Mouse (Mus musculus) kidney, postnatal 10 days (tissue): ENCODE results near the gene 2410137M14Rik.
"Not testable (repeated sequence)": the region's sequence is repeated elsewhere in the genome, so short reads cannot be mapped to it uniquely, and the experiment has no call there.

Experiments used
- DNase-seq: peaks from one replicate; pipeline ENCODE4 v3.0.0; 2021; ENCODE audit warnings: mixed read lengths

The 2410137M14Rik gene

GRCm38 (mm10) chr17:36981221-36981813 is at the start of gene 2410137M14Rik:
Gene 2410137M14Rik, minus strand, starts transcription at chr17:36981237.
- peak; percentile 16 for DNase-seq

GRCm38 (mm10) chr17:37029162-37029561 is 48.1 kb upstream of the 2410137M14Rik start:
- no peak for DNase-seq

GRCm38 (mm10) chr17:37028683-37029120 is 47.7 kb upstream of the 2410137M14Rik start:
- DNase-seq, result peak; percentile 95

GRCm38 (mm10) chr17:37028212-37028611 is 47.2 kb upstream of the 2410137M14Rik start:
- DNase-seq, result no peak

- DNase-seq, result no peak
Observed at GRCm38 (mm10) chr17:37027486-37027885, 46.4 kb upstream of the 2410137M14Rik start.

- DNase-seq, result no peak
Observed at GRCm38 (mm10) chr17:37026425-37026824, 45.4 kb upstream of the 2410137M14Rik start.

- DNase-seq, result no peak
Observed at GRCm38 (mm10) chr17:37022628-37023576, 41.9 kb upstream of the 2410137M14Rik start, which contains the start of gene Mog. Gene Mog, minus strand, starts transcription at chr17:37023398.

- DNase-seq, result not testable (repeated sequence)
Observed at GRCm38 (mm10) chr17:37019242-37019641, 38.2 kb upstream of the 2410137M14Rik start.

GRCm38 (mm10) chr17:37018328-37018727 is 37.3 kb upstream of the 2410137M14Rik start:
- DNase-seq, result no peak

- no peak for DNase-seq
Observed at GRCm38 (mm10) chr17:37016333-37016732, 35.3 kb upstream of the 2410137M14Rik start.

GRCm38 (mm10) chr17:37012141-37012540 is 31.1 kb upstream of the 2410137M14Rik start:
- DNase-seq, result no peak

GRCm38 (mm10) chr17:37011719-37012118 is 30.7 kb upstream of the 2410137M14Rik start:
- DNase-seq, result no peak

- DNase-seq, result no peak
Observed at GRCm38 (mm10) chr17:37009460-37010042, 28.5 kb upstream of the 2410137M14Rik start.

GRCm38 (mm10) chr17:37008161-37008560 is 27.1 kb upstream of the 2410137M14Rik start:
- no peak for DNase-seq

- no peak for DNase-seq
Observed at GRCm38 (mm10) chr17:37003366-37003765, 22.3 kb upstream of the 2410137M14Rik start.

- peak; percentile 80 for DNase-seq
Observed at GRCm38 (mm10) chr17:37002364-37003330, 21.6 kb upstream of the 2410137M14Rik start.

GRCm38 (mm10) chr17:37000863-37001262 is 19.8 kb upstream of the 2410137M14Rik start, which contains the start of gene Zfp57:
Gene Zfp57, plus strand, starts transcription at chr17:37001163.
- no peak for DNase-seq

- DNase-seq, result no peak
Observed at GRCm38 (mm10) chr17:36998477-36998876, 17.4 kb upstream of the 2410137M14Rik start.

- peak; percentile 94 for DNase-seq
Observed at GRCm38 (mm10) chr17:36997033-36997735, 16.1 kb upstream of the 2410137M14Rik start.

GRCm38 (mm10) chr17:36995448-36995847 is 14.4 kb upstream of the 2410137M14Rik start:
- no peak for DNase-seq

GRCm38 (mm10) chr17:36994528-36994927 is 13.5 kb upstream of the 2410137M14Rik start:
- DNase-seq, result no peak
